Mouse (Mus musculus): Measurements from ENCODE around the gene Slc8a2. TPM values are rescaled to one million over a fixed set of nuclear protein-coding genes. Genes with fewer than 3 reads are reported as not detected.

The Slc8a2 gene
- polyA plus RNA-seq, 2 experiments = 0.08 TPM; not detected in 1

DNA sequence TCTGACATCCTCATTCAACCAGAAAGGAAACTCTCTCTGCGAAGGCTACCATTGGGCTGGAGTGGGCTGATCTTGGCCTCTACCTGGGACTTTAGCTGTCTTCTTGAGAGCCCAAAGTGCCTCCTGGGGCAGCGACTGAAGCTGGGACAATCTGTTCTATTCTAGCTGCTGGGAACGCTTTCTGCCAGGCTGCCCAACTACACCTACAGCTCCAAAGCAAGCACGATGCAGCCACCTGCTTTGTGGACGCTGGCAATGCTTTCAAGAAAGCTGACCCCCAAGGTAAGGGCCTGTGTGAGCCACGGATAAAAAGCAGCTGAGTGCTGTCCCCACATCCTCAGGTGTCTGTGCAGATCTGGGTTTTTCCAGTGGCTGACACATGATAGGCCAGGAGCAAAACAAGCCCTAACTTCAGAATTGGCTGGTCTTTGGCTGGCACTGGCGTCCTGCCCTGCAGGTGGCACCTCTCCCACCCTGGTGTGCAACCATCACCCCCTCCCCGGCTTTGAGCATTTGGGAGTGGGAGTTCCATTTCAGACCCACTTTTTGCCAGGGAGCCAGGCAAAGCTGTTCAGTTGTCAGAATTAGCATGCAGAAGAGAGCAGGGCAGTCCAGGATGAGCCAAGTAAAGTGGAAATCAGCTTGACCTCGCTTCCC, 20.6 kb upstream of the Slc8a2 start:
- no peak overlapping the region for H3K4me2 ChIP-seq (ENCODE audit: low read depth)
- H3K27me3 ChIP-seq (ENCODE audit: control insufficient read depth, insufficient read depth, low read length) = no peaks in the 10 kb centered on the region
- TF ChIP-seq CTCF (IDR thresholded peaks at IDR 0.05; ENCODE audit: low read depth) = no peak
- TF ChIP-seq EP300 (IDR thresholded peaks at IDR 0.05; ENCODE audit: low read depth) = no peak
- H3K36me3 ChIP-seq (replicated peaks; ENCODE audit: control insufficient read depth, insufficient read depth, low read depth) = peaks cover 77% of the 10 kb centered on the region
- no peak overlapping the region for H3K9ac ChIP-seq (replicated peaks)
- 85% methylated on average over 9 of the region's 9 CpGs for WGBS (ENCODE audit: insufficient replicate concordance)
- H3K9me3 ChIP-seq (ENCODE audit: control insufficient read depth, low read length) = no peaks in the 10 kb centered on the region
- no peak for ATAC-seq (ENCODE audit: insufficient read depth)
- no peaks in the 10 kb centered on the region for H3K4me1 ChIP-seq (replicated peaks; ENCODE audit: control insufficient read depth in 2 of 2, insufficient read depth in 2 of 2, low read length in 1 of 2)
- H3K27ac ChIP-seq = no peak overlapping the region
- no peak for DNase-seq (ENCODE audit: low read depth in 3 of 3, low spot score in 3 of 3)
- no peak overlapping the region for H3K4me3 ChIP-seq (ENCODE audit: insufficient read depth in 1 of 2, low read depth in 2 of 2, low read length in 2 of 2)

GRCm38 (mm10) chr7:16110158-16110557, 19.5 kb upstream of the Slc8a2 start:
- TF ChIP-seq CTCF (IDR thresholded peaks at IDR 0.05; ENCODE audit: low read depth) (no peak), EP300 (IDR thresholded peaks at IDR 0.05; ENCODE audit: low read depth) (no peak)

DNA sequence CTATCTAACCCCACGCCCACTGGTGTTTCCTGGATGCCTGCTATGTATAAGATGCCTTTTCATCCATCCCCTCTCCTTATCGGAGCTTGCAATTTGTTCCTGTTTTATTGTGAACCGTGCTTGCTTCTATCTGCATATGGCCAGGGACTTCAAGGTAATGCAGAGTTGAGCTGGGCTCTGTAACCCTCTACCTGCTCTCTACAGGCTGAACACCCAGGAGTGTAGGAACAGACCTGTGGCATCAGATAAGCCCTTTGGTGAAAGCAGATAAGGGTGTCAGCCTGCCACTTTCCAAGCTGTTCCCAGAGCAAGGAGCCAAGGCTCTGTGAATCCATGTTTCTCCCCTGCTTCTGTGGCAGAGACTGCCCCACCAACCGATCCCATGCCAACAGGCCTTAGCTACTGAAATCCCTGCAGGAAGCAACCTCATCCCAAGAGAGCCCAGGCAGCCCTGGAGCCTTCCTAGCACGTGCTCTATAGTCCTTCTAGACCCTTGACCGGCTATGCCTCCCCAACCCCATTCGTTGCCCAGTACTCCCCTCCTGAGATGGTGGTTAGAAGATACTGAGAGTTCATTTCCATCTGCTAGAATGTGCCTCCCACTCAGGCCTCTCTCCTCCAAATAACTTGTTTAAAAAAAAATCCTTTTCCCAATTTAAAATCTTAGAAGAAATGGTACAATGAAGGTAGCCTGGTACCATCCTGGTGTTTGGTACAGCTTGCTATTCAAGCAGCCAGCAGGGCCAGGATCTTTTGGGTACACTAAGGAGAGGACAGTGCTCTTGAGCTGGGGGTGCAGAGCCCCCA, 18.1 kb upstream of the Slc8a2 start:
- no peaks in the 10 kb centered on the region for H3K9me3 ChIP-seq (ENCODE audit: control insufficient read depth, low read length)
- H3K27ac ChIP-seq = no peak overlapping the region
- H3K4me1 ChIP-seq (replicated peaks; ENCODE audit: control insufficient read depth in 2 of 2, insufficient read depth in 2 of 2, low read length in 1 of 2) = no peaks in the 10 kb centered on the region
- no peak for DNase-seq (ENCODE audit: low read depth in 3 of 3, low spot score in 3 of 3)
- no peak overlapping the region for H3K9ac ChIP-seq (replicated peaks)
- H3K4me2 ChIP-seq (ENCODE audit: low read depth) = no peak overlapping the region
- H3K4me3 ChIP-seq (ENCODE audit: insufficient read depth in 1 of 2, low read depth in 2 of 2, low read length in 2 of 2) = no peak overlapping the region
- WGBS (ENCODE audit: insufficient replicate concordance) = 79% methylated on average over 7 of the region's 7 CpGs
- H3K27me3 ChIP-seq (ENCODE audit: control insufficient read depth, insufficient read depth, low read length) = no peaks in the 10 kb centered on the region
- ATAC-seq (ENCODE audit: insufficient read depth) = no peak; the same call in 1 of the 2 replicates
- H3K36me3 ChIP-seq (replicated peaks; ENCODE audit: control insufficient read depth, insufficient read depth, low read depth) = peaks cover 95% of the 10 kb centered on the region
- no peak for TF ChIP-seq CTCF (IDR thresholded peaks at IDR 0.05; ENCODE audit: low read depth)
- TF ChIP-seq EP300 (IDR thresholded peaks at IDR 0.05; ENCODE audit: low read depth) = no peak

More at GRCm38 (mm10) chr7:16110158-16110557, 19.5 kb upstream of the Slc8a2 start:
- Histone ChIP-seq H3K27ac (no peak overlapping the region), H3K9me3 (ENCODE audit: control insufficient read depth, low read length) (no peaks in the 10 kb centered on the region), H3K4me2 (ENCODE audit: low read depth) (no peak overlapping the region), H3K27me3 (ENCODE audit: control insufficient read depth, insufficient read depth, low read length) (no peaks in the 10 kb centered on the region), H3K9ac (replicated peaks) (no peak overlapping the region), H3K4me1 (replicated peaks; ENCODE audit: control insufficient read depth in 2 of 2, insufficient read depth in 2 of 2, low read length in 1 of 2) (no peaks in the 10 kb centered on the region), H3K4me3 (ENCODE audit: insufficient read depth in 1 of 2, low read depth in 2 of 2, low read length in 2 of 2) (no peak overlapping the region), H3K36me3 (replicated peaks; ENCODE audit: control insufficient read depth, insufficient read depth, low read depth) (peaks cover 82% of the 10 kb centered on the region)
- 90% methylated on average over 8 of the region's 8 CpGs for WGBS (ENCODE audit: insufficient replicate concordance)
- ATAC-seq (ENCODE audit: insufficient read depth) (no peak), DNase-seq (ENCODE audit: low read depth in 3 of 3, low spot score in 3 of 3) (no peak)

GRCm38 (mm10) chr7:16116418-16116817, 13.2 kb upstream of the Slc8a2 start:
- ATAC-seq (ENCODE audit: insufficient read depth) (no peak), DNase-seq (ENCODE audit: low read depth in 3 of 3, low spot score in 3 of 3) (no peak)
- H3K27ac ChIP-seq = no peak overlapping the region
- peaks cover 63% of the 10 kb centered on the region for H3K36me3 ChIP-seq (replicated peaks; ENCODE audit: control insufficient read depth, insufficient read depth, low read depth)
- no peak overlapping the region for H3K9ac ChIP-seq (replicated peaks)
- WGBS (ENCODE audit: insufficient replicate concordance) = 94% methylated on average over 7 of the region's 7 CpGs
- H3K4me3 ChIP-seq (ENCODE audit: insufficient read depth in 1 of 2, low read depth in 2 of 2, low read length in 2 of 2) = no peak overlapping the region
- no peaks in the 10 kb centered on the region for H3K27me3 ChIP-seq (ENCODE audit: control insufficient read depth, insufficient read depth, low read length)
- H3K9me3 ChIP-seq (ENCODE audit: control insufficient read depth, low read length) = no peaks in the 10 kb centered on the region
- TF ChIP-seq CTCF (IDR thresholded peaks at IDR 0.05; ENCODE audit: low read depth) = no peak
- TF ChIP-seq EP300 (IDR thresholded peaks at IDR 0.05; ENCODE audit: low read depth) = no peak
- no peak overlapping the region for H3K4me2 ChIP-seq (ENCODE audit: low read depth)
- peaks cover 3 to 8% of the 10 kb centered on the region in 2 experiments; a peak in 3 of 4 replicates for H3K4me1 ChIP-seq (replicated peaks; ENCODE audit: control insufficient read depth in 2 of 2, insufficient read depth in 2 of 2, low read length in 1 of 2)

GRCm38 (mm10) chr7:16117100-16117499, 12.5 kb upstream of the Slc8a2 start:
- H3K4me1 ChIP-seq (replicated peaks; ENCODE audit: control insufficient read depth in 2 of 2, insufficient read depth in 2 of 2, low read length in 1 of 2) = peaks cover 3 to 8% of the 10 kb centered on the region in 2 experiments; a peak in 3 of 4 replicates
- no peak overlapping the region for H3K4me2 ChIP-seq (ENCODE audit: low read depth)
- H3K4me3 ChIP-seq (ENCODE audit: insufficient read depth in 1 of 2, low read depth in 2 of 2, low read length in 2 of 2) = no peak overlapping the region
- no peaks in the 10 kb centered on the region for H3K9me3 ChIP-seq (ENCODE audit: control insufficient read depth, low read length)
- ATAC-seq (ENCODE audit: insufficient read depth) (no peak), DNase-seq (ENCODE audit: low read depth in 3 of 3, low spot score in 3 of 3) (no peak)
- H3K27me3 ChIP-seq (ENCODE audit: control insufficient read depth, insufficient read depth, low read length) = no peaks in the 10 kb centered on the region
- H3K36me3 ChIP-seq (replicated peaks; ENCODE audit: control insufficient read depth, insufficient read depth, low read depth) = peaks cover 56% of the 10 kb centered on the region
- no peak overlapping the region for H3K9ac ChIP-seq (replicated peaks)
- no peak for TF ChIP-seq EP300 (IDR thresholded peaks at IDR 0.05; ENCODE audit: low read depth)
- no peak for TF ChIP-seq CTCF (IDR thresholded peaks at IDR 0.05; ENCODE audit: low read depth)
- 88% methylated on average over 3 of the region's 3 CpGs for WGBS (ENCODE audit: insufficient replicate concordance)
- H3K27ac ChIP-seq = no peak overlapping the region

Data from liver, embryonic 14.5 days (tissue).